Mouse (Mus musculus) liver, embryonic 14 days (tissue): ENCODE data around the gene Cox7b. TPM values are rescaled to one million over a fixed set of nuclear protein-coding genes. Genes with fewer than 3 reads are reported as not detected.

ENCODE experiments used
- polyA plus RNA-seq: library from polyadenylated mRNA; depleted of rRNA; stranded (reverse); fragments of >200 nt; gene quantifications from 2 replicates; pipeline ENCODE4 v1.2.3, GENCODE M21; 2012; rRNA removed

Gene Cox7b
- polyA plus RNA-seq: 220 and 227 TPM in 2 replicates

GRCm38 (mm10) chrX:106015571-106016322 lies at the start of gene Cox7b:
Gene Cox7b (plus strand): TSS chrX:106015700.

GRCm38 (mm10) chrX:106011465-106012159 lies 3.9 kb upstream of the Cox7b start, which contains the start of gene Magt1:
Gene Magt1 (minus strand): TSS chrX:106011906.

GRCm38 (mm10) chrX:106026418-106027342 lies 11.2 kb downstream of the Cox7b start, which contains the start of gene Atp7a:
Gene Atp7a (plus strand): TSS chrX:106027276.

Other genes with a start within 250 kb of the Cox7b start
- 19.9 and 21.2 TPM in 2 replicates for gene Atrx, start 86.3 kb upstream of the Cox7b start, polyA plus RNA-seq
- 9.9 and 11.4 TPM in 2 replicates for gene Magt1, start 3.8 kb upstream of the Cox7b start, polyA plus RNA-seq
- gene Atp7a, start 11.6 kb downstream of the Cox7b start, polyA plus RNA-seq: 2.1 and 2.4 TPM in 2 replicates
- gene Tlr13, start 127.5 kb downstream of the Cox7b start, polyA plus RNA-seq: 0.36 and 0.66 TPM in 2 replicates
- gene Pgk1, start 171.4 kb downstream of the Cox7b start, polyA plus RNA-seq: 147 and 177 TPM in 2 replicates
- 3.2 and 3.6 TPM in 2 replicates for gene Taf9b, start 205.5 kb downstream of the Cox7b start, polyA plus RNA-seq
- not detected in 2 replicates for gene Fnd3c2, start 239.7 kb downstream of the Cox7b start, polyA plus RNA-seq